Comparison of ENCODE assay signal across 10 mouse cellular contexts in the genomic region with DNA sequence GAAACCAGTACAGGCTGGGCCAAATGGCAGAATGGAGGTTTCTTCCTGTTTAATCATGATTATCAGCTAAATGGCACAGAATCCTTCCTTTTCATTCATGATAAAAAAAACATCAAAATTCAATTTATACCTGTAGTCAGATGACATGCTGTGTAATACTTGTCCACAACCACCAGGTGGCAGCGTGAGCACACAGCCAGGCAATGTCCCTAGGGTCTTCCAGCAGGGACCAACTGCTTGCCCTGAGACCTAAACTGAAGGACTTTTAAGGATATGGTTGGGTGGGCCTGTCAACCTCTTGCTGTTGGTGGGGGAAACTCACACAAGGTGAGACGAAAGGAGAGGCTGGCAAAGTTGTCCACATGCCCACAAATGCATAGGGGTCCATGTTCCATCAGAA. TPM values are rescaled to one million over a fixed set of nuclear protein-coding genes. Genes with fewer than 3 reads are reported as not detected.
DNase-seq lines count a peak whose midpoint lies in the region; ATAC-seq and TF ChIP-seq lines count a peak whose summit lies in the region.
"Had no signal": no experiment of that assay in that cellular context is flagged by ENCODE, and none has a peak within 500 bp of the region (broad histone marks: within the 10 kb centered on the region; RNA-seq: fewer than 3 reads in every experiment).

No protein-coding gene starts in this region.

- 21% methylated on average over 2 of the region's 2 CpGs for WGBS in heart, adult 2 months
- WGBS in forebrain, embryonic 14.5 days, result 5% methylated on average over 2 of the region's 2 CpGs
- WGBS in kidney, postnatal 0 days, result 4% methylated on average over 2 of the region's 2 CpGs
- WGBS in midbrain, embryonic 13.5 days, result 9% methylated on average over 2 of the region's 2 CpGs

- no peak overlapping the region for H3K4me3 ChIP-seq in heart, adult 2 months
- H3K4me3 ChIP-seq in forebrain, embryonic 14.5 days (ENCODE audit: low read depth, low read length), result no peak overlapping the region
- no peak overlapping the region for H3K4me3 ChIP-seq in kidney, postnatal 0 days (replicated peaks; ENCODE audit: low read depth, low read length)
- H3K4me3 ChIP-seq in midbrain, embryonic 13.5 days (replicated peaks), result no peak overlapping the region
- H3K4me3 ChIP-seq: embryonic facial prominence, embryonic 15.5 days; liver, embryonic 15.5 days had no signal

- TF ChIP-seq EP300 in heart, adult 2 months (IDR thresholded peaks at IDR 0.05; ENCODE audit: insufficient read depth, low read depth, low read length), result peak; percentile 87

- TF ChIP-seq CTCF in heart, adult 2 months (IDR thresholded peaks at IDR 0.05), result peak; percentile 87
- peak; percentile 97 for TF ChIP-seq CTCF in kidney, postnatal 0 days (IDR thresholded peaks at IDR 0.05; ENCODE audit: low read depth)

- no peak overlapping the region for H3K27ac ChIP-seq in heart, adult 2 months
- no peak overlapping the region for H3K27ac ChIP-seq in forebrain, embryonic 14.5 days (ENCODE audit: low read depth, low read length)
- H3K27ac ChIP-seq in kidney, postnatal 0 days, result no peak overlapping the region
- 0 out of 2 replicates have a peak overlapping the region, but pooled peaks have one; percentile 47 for H3K27ac ChIP-seq in midbrain, embryonic 13.5 days
- H3K27ac ChIP-seq: embryonic facial prominence, embryonic 15.5 days; liver, embryonic 15.5 days had no signal

- no peak overlapping the region for H3K4me2 ChIP-seq in forebrain, embryonic 14.5 days (ENCODE audit: low read length)
- H3K4me2 ChIP-seq in kidney, postnatal 0 days (ENCODE audit: low read length), result no peak overlapping the region
- no peak overlapping the region for H3K4me2 ChIP-seq in midbrain, embryonic 13.5 days (replicated peaks)
- H3K4me2 ChIP-seq: embryonic facial prominence, embryonic 15.5 days; liver, embryonic 15.5 days had no signal

- H3K9ac ChIP-seq in heart, adult 2 months (ENCODE audit: low read depth, low read length), result no peak overlapping the region
- H3K9ac ChIP-seq in forebrain, embryonic 14.5 days (ENCODE audit: low read length), result 0 out of 2 replicates have a peak overlapping the region, but pooled peaks have one; percentile 2
- H3K9ac ChIP-seq in kidney, postnatal 0 days (ENCODE audit: low read depth, low read length), result no peak overlapping the region
- H3K9ac ChIP-seq in midbrain, embryonic 13.5 days (replicated peaks), result no peak overlapping the region
- H3K9ac ChIP-seq: embryonic facial prominence, embryonic 15.5 days; liver, embryonic 15.5 days had no signal

- intact Hi-C loops in heart, adult 2 months (cut with DNase I), result loop anchor here (1.0 to 10.0 kb wide), 3 partner anchors 58 to 314 kb away; no protein-coding TSS in a partner anchor

- TF ChIP-seq POLR2A in heart, adult 2 months (IDR thresholded peaks at IDR 0.05; ENCODE audit: insufficient read depth, low read depth, low read length), result no peak

- peaks cover 2% of the 10 kb centered on the region; the same call in 1 of the 2 replicates for H3K4me1 ChIP-seq in heart, adult 2 months (ENCODE audit: control insufficient read depth, insufficient read depth, low read length)
- no peaks in the 10 kb centered on the region for H3K4me1 ChIP-seq in forebrain, embryonic 14.5 days (ENCODE audit: control insufficient read depth, insufficient read depth, low read length)
- H3K4me1 ChIP-seq in kidney, postnatal 0 days (replicated peaks; ENCODE audit: insufficient read depth, low read length), result peaks cover 3% of the 10 kb centered on the region; the same call in 1 of the 2 replicates
- peaks cover 5% of the 10 kb centered on the region; the same call in 1 of the 2 replicates for H3K4me1 ChIP-seq in midbrain, embryonic 13.5 days (replicated peaks)
- H3K4me1 ChIP-seq: liver, embryonic 15.5 days had no signal

- peak; percentile 56 to 74 for DNase-seq in heart, adult 2 months
- no peak for DNase-seq in heart, adult 11 months
- DNase-seq in B cell, adult 2 months, result peak; percentile 68 to 71
- DNase-seq in R1 (ENCODE audit: low read depth, low spot score), result peak; percentile 71
- peak; percentile 85 for DNase-seq in forebrain, embryonic 14.5 days (ENCODE audit: low spot score)
- peak; percentile 87 for DNase-seq in kidney, postnatal 0 days (ENCODE audit: low spot score)
- DNase-seq in thymus, postnatal 14 days, result peak; percentile 62

- no peaks in the 10 kb centered on the region for H3K9me3 ChIP-seq in forebrain, embryonic 14.5 days (replicated peaks; ENCODE audit: control insufficient read depth, low read length)
- H3K9me3 ChIP-seq in kidney, postnatal 0 days (replicated peaks; ENCODE audit: low read length), result no peaks in the 10 kb centered on the region
- H3K9me3 ChIP-seq in midbrain, embryonic 13.5 days, result no peaks in the 10 kb centered on the region
- H3K9me3 ChIP-seq: embryonic facial prominence, embryonic 15.5 days; liver, embryonic 15.5 days had no signal

- no peaks in the 10 kb centered on the region for H3K27me3 ChIP-seq in heart, adult 2 months (ENCODE audit: control insufficient read depth, insufficient read depth, low read length)
- H3K27me3 ChIP-seq in forebrain, embryonic 14.5 days (replicated peaks; ENCODE audit: control insufficient read depth, insufficient read depth, low read length), result no peaks in the 10 kb centered on the region
- no peaks in the 10 kb centered on the region for H3K27me3 ChIP-seq in kidney, postnatal 0 days (ENCODE audit: insufficient read depth, low read length)
- H3K27me3 ChIP-seq in midbrain, embryonic 13.5 days, result no peaks in the 10 kb centered on the region
- H3K27me3 ChIP-seq: embryonic facial prominence, embryonic 15.5 days; liver, embryonic 15.5 days had no signal

- peak; percentile 48 for ATAC-seq in forebrain, embryonic 14.5 days
- ATAC-seq in kidney, postnatal 0 days (replicated peaks; ENCODE audit: low FRiP score, low read depth), result no peak
- ATAC-seq in midbrain, embryonic 13.5 days, result no peak

- H3K79me2 ChIP-seq in heart, adult 2 months (replicated peaks; ENCODE audit: control insufficient read depth, insufficient read depth, low read length), result no peaks in the 10 kb centered on the region

- no peaks in the 10 kb centered on the region for H3K36me3 ChIP-seq in heart, adult 2 months (ENCODE audit: control insufficient read depth, insufficient read depth, low read length)
- H3K36me3 ChIP-seq in forebrain, embryonic 14.5 days (ENCODE audit: control insufficient read depth, insufficient read depth, low read length), result peaks cover 46% of the 10 kb centered on the region
- H3K36me3 ChIP-seq in kidney, postnatal 0 days (ENCODE audit: insufficient read depth, low read length), result peaks cover 19% of the 10 kb centered on the region
- peaks cover 59% of the 10 kb centered on the region for H3K36me3 ChIP-seq in midbrain, embryonic 13.5 days

RNA-seq across cellular contexts. Expression of a gene that starts 12.3 kb away (rescaled TPM):
- total RNA-seq in heart, adult 2 months (2021), result 10 to 100 TPM; 82.7 to 93.9 TPM
- polyA plus RNA-seq in heart, adult 2 months (2012; rRNA removed), result 35.5 and 51.0 TPM in 2 replicates
- 59.8 and 84.8 TPM in 2 replicates for polyA plus RNA-seq in forebrain, embryonic 14.5 days (2014; fragmentation: Nextera tagmentation; extraction: Ambion mirVana)
- 107 and 130 TPM in 2 replicates for polyA plus RNA-seq in kidney, postnatal 0 days (2015; fragmentation: Nextera tagmentation; extraction: Ambion mirVana)
- 59.2 and 63.7 TPM in 2 replicates for polyA plus RNA-seq in midbrain, embryonic 13.5 days (2015; fragmentation: Nextera tagmentation; extraction: Ambion mirVana)

RNA-seq across cellular contexts. Expression of a gene that starts 12.5 kb away (rescaled TPM):
- total RNA-seq in heart, adult 2 months (2021), result 1 to 10 TPM; 6.1 to 6.3 TPM
- polyA plus RNA-seq in heart, adult 2 months (2012; rRNA removed), result 19.1 and 22.8 TPM in 2 replicates
- polyA plus RNA-seq in forebrain, embryonic 14.5 days (2014; fragmentation: Nextera tagmentation; extraction: Ambion mirVana), result 12.4 and 14.6 TPM in 2 replicates
- 10.8 and 12.1 TPM in 2 replicates for polyA plus RNA-seq in kidney, postnatal 0 days (2015; fragmentation: Nextera tagmentation; extraction: Ambion mirVana)
- 19.9 and 20.9 TPM in 2 replicates for polyA plus RNA-seq in midbrain, embryonic 13.5 days (2015; fragmentation: Nextera tagmentation; extraction: Ambion mirVana)

RNA-seq across cellular contexts. Expression of a gene that starts 24.4 kb away (rescaled TPM):
- 10 to 100 TPM in 1 of 2 experiments, 1 to 10 TPM in 1; 9.3 to 10.7 TPM for total RNA-seq in heart, adult 2 months (2021)
- polyA plus RNA-seq in heart, adult 2 months (2012; rRNA removed), result 3.7 and 6.5 TPM in 2 replicates
- 21.7 and 27.2 TPM in 2 replicates for polyA plus RNA-seq in forebrain, embryonic 14.5 days (2014; fragmentation: Nextera tagmentation; extraction: Ambion mirVana)
- polyA plus RNA-seq in kidney, postnatal 0 days (2015; fragmentation: Nextera tagmentation; extraction: Ambion mirVana), result 14.3 and 15.5 TPM in 2 replicates
- polyA plus RNA-seq in midbrain, embryonic 13.5 days (2015; fragmentation: Nextera tagmentation; extraction: Ambion mirVana), result 29.3 and 37.9 TPM in 2 replicates

RNA-seq across cellular contexts. Expression of a gene that starts 40.1 kb away (rescaled TPM):
- 10 to 100 TPM; 83.1 to 89.6 TPM for total RNA-seq in heart, adult 2 months (2021)
- polyA plus RNA-seq in heart, adult 2 months (2012; rRNA removed), result 84.5 and 128 TPM in 2 replicates
- 53.6 and 72.5 TPM in 2 replicates for polyA plus RNA-seq in forebrain, embryonic 14.5 days (2014; fragmentation: Nextera tagmentation; extraction: Ambion mirVana)
- polyA plus RNA-seq in kidney, postnatal 0 days (2015; fragmentation: Nextera tagmentation; extraction: Ambion mirVana), result 94.0 and 105 TPM in 2 replicates
- 105 and 109 TPM in 2 replicates for polyA plus RNA-seq in midbrain, embryonic 13.5 days (2015; fragmentation: Nextera tagmentation; extraction: Ambion mirVana)
